Mouse (Mus musculus) kidney, postnatal 0 days (tissue): ENCODE results near the gene Olfr64. TPM values are rescaled to one million over a fixed set of nuclear protein-coding genes. Genes with fewer than 3 reads are reported as not detected.

Source experiments
- ATAC-seq: fragments of 200-750 bp; cut with Nextera tagmentation; replicated peaks from 2 replicates; pipeline ENCODE4 v1.8.0; 2017; ENCODE audit warnings: low read depth, moderate number of reproducible peaks, moderate TSS enrichment, moderate library complexity; ENCODE audit not compliant: low FRiP score
- DNase-seq: peaks from one replicate; pipeline ENCODE4 v3.0.0-alpha.2; 2016; ENCODE audit warnings: low spot score
- H3K27ac ChIP-seq: fragments of 300-500 bp; sonication (generic); 2 replicates; pipeline ENCODE4 v1.5.1; 2014; ENCODE audit warnings: mild to moderate bottlenecking
- H3K27me3 ChIP-seq: fragments of 300-500 bp; sonication (generic); 2 replicates; pipeline ENCODE4 v1.6.1; 2014; ENCODE audit warnings: low read length, mixed read lengths; ENCODE audit not compliant: insufficient read depth
- H3K36me3 ChIP-seq: fragments of 300-500 bp; sonication (generic); 2 replicates; pipeline ENCODE4 v1.6.1; 2014; ENCODE audit warnings: low read length, mixed read lengths; ENCODE audit not compliant: insufficient read depth
- H3K4me1 ChIP-seq: fragments of 300-500 bp; sonication (generic); replicated peaks from 2 replicates; pipeline ENCODE4 v1.6.1; 2014; ENCODE audit warnings: antibody characterized with exemption, low read length, mixed read lengths; ENCODE audit not compliant: insufficient read depth
- H3K4me2 ChIP-seq: fragments of 300-500 bp; sonication (generic); 2 replicates; pipeline ENCODE4 v1.6.1; 2014; ENCODE audit warnings: mild to moderate bottlenecking, low read length, moderate library complexity, mixed read lengths
- H3K4me3 ChIP-seq: fragments of 300-500 bp; sonication (generic); replicated peaks from 2 replicates; pipeline ENCODE4 v1.5.1; 2014; ENCODE audit warnings: low read depth, low read length
- H3K9ac ChIP-seq: fragments of 300-500 bp; sonication (generic); 2 replicates; pipeline ENCODE4 v1.6.1; 2014; ENCODE audit warnings: low read depth, low read length
- H3K9me3 ChIP-seq: fragments of 300-500 bp; sonication (generic); replicated peaks from 2 replicates; pipeline ENCODE4 v1.6.1; 2016; ENCODE audit warnings: low read length, inconsistent platforms, mixed read lengths
- CTCF ChIP-seq: IDR thresholded peaks from 2 replicates; pipeline ENCODE4 v1.5.1; 2016; ENCODE audit warnings: antibody characterized with exemption, low read depth, mild to moderate bottlenecking, moderate library complexity
- WGBS: fragments of 180-500 bp; shearing (Covaris S2); extraction: QIAGEN DNeasy Blood & Tissue Kit; methylation state at CpG from one replicate; pipeline ENCODE4 v1.1.7; 2014; 5-methylcytosine and 5-hydroxymethylcytosine counted together
- polyA plus RNA-seq: library from polyadenylated mRNA; unstranded; fragments of >200 nt; fragmentation: Nextera tagmentation; extraction: Ambion mirVana; gene quantifications from 2 replicates; pipeline ENCODE4 v1.2.1, GENCODE M21; 2015

Olfr64 gene
- polyA plus RNA-seq, 1 experiment from 2014 or later, result not detected

DNA sequence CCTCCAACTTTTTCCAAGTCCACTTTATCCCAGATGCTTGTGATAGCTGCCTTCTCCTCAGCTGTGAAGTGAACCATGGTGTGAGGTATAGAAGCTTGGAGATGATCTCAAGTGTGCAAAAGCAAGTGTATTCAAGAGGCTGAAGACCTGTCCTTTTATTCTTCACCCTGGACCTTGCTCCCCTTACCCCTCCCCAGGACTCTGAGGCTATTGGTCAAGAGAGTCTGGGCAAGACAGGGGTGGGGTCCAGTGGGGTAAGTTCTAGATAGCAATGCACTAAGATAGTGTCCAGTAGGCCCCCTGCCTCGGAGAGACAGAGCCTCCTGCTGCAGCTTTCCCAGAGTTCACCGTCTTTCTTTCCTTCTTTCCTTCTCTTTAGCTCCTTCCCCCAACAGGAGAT, 51.3 kb downstream of the Olfr64 start, which contains the start of gene Hbb-bh1:
Hbb-bh1 (minus strand) TSS at position 131 of the 400 bp plus-strand sequence.
- H3K9ac ChIP-seq, result no peak within 1 kb of the TSS
- no peaks in the 10 kb centered on the region for H3K9me3 ChIP-seq
- 91% methylated on average over 2 of the region's 2 CpGs for WGBS
- TF ChIP-seq CTCF, result no peak
- H3K36me3 ChIP-seq, result no peaks in the 10 kb centered on the region
- H3K4me1 ChIP-seq, result no peaks in the 10 kb centered on the region
- no peak for DNase-seq
- no peak within 1 kb of the TSS for H3K4me2 ChIP-seq
- ATAC-seq, result no peak
- no peak within 1 kb of the TSS for H3K4me3 ChIP-seq
- no peak within 1 kb of the TSS for H3K27ac ChIP-seq
- H3K27me3 ChIP-seq, result no peaks in the 10 kb centered on the region

DNA sequence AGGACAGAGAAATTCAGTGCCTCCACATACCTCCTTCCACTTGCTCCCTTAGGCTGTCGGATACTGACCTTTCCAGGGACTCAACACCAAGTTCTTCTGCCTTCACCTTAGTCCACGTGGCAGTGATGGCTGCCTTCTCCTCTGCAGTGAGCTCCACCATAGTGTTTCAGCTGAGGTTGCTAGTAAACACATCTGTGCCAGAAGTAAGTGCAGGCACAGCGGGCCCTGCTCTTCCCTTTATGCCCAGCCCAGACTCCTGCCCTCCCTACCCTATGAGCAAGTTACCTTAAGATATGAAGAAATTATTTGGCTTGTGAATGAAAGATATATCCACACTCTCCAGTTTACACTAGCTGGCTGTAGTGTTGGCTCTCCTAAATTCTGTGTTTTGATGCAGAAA, 54.0 kb downstream of the Olfr64 start, which contains the start of gene Hbb-bh2:
Hbb-bh2 (minus strand) TSS at position 253 of the 400 bp plus-strand sequence.
- no peak within 1 kb of the TSS for H3K4me2 ChIP-seq
- no peak within 1 kb of the TSS for H3K27ac ChIP-seq
- no peaks in the 10 kb centered on the region for H3K36me3 ChIP-seq
- no peak for DNase-seq
- H3K4me3 ChIP-seq, result no peak within 1 kb of the TSS
- no peaks in the 10 kb centered on the region for H3K4me1 ChIP-seq
- TF ChIP-seq CTCF, result no peak
- no peaks in the 10 kb centered on the region for H3K9me3 ChIP-seq
- ATAC-seq, result no peak
- H3K27me3 ChIP-seq, result no peaks in the 10 kb centered on the region
- 65% methylated on average over 3 of the region's 3 CpGs for WGBS
- no peak within 1 kb of the TSS for H3K9ac ChIP-seq

Other genes starting within 250 kb of the Olfr64 start
- not detected in 2 replicates for gene Olfr623, start 230.8 kb downstream of the Olfr64 start, polyA plus RNA-seq
- 0.01 and 0.04 TPM in 2 replicates for gene Olfr624, start 223.3 kb downstream of the Olfr64 start, polyA plus RNA-seq
- gene Olfr625-ps1, start 211.8 kb downstream of the Olfr64 start, polyA plus RNA-seq, result not detected in 2 replicates
- not detected in 2 replicates for gene Olfr243, start 179.8 kb downstream of the Olfr64 start, polyA plus RNA-seq
- not detected in 2 replicates for gene Olfr628, start 164.1 kb downstream of the Olfr64 start, polyA plus RNA-seq
- not detected in 2 replicates for gene Olfr629, start 149.5 kb downstream of the Olfr64 start, polyA plus RNA-seq
- gene Olfr630, start 137.2 kb downstream of the Olfr64 start, polyA plus RNA-seq, result not detected in 2 replicates
- not detected in 2 replicates for gene Olfr69, start 122.9 kb downstream of the Olfr64 start, polyA plus RNA-seq
- gene Olfr68, start 114.8 kb downstream of the Olfr64 start, polyA plus RNA-seq, result not detected in 2 replicates
- gene Olfr67, start 102.7 kb downstream of the Olfr64 start, polyA plus RNA-seq, result not detected in 2 replicates
- 402 and 408 TPM in 2 replicates for gene Hbb-bt, start 80.5 kb downstream of the Olfr64 start, polyA plus RNA-seq
- gene Hbb-bs, start 66.4 kb downstream of the Olfr64 start, polyA plus RNA-seq, result 1,726 and 1,799 TPM in 2 replicates
- not detected in 2 replicates for gene Hbb-bh2, start 54.0 kb downstream of the Olfr64 start, polyA plus RNA-seq
- gene Hbb-bh1, start 51.3 kb downstream of the Olfr64 start, polyA plus RNA-seq, result not detected in 2 replicates
- gene Hbb-y, start 41.3 kb downstream of the Olfr64 start, polyA plus RNA-seq, result 0.38 and 0.54 TPM in 2 replicates
- gene Olfr66, start 8.2 kb downstream of the Olfr64 start, polyA plus RNA-seq, result not detected in 2 replicates
- not detected in 2 replicates for gene Olfr65, start 9.0 kb upstream of the Olfr64 start, polyA plus RNA-seq
- not detected in 2 replicates for gene Olfr631, start 34.3 kb upstream of the Olfr64 start, polyA plus RNA-seq
- gene Olfr632, start 39.9 kb upstream of the Olfr64 start, polyA plus RNA-seq, result not detected in 2 replicates
- gene Olfr633, start 50.0 kb upstream of the Olfr64 start, polyA plus RNA-seq, result not detected in 2 replicates
- gene Olfr635, start 76.7 kb upstream of the Olfr64 start, polyA plus RNA-seq, result not detected in 2 replicates
- gene Olfr638, start 104.3 kb upstream of the Olfr64 start, polyA plus RNA-seq, result not detected in 2 replicates
- gene Olfr639, start 122.8 kb upstream of the Olfr64 start, polyA plus RNA-seq, result 0.01 TPM in 1 of 2 replicates, not detected in the other
- gene Olfr640, start 131.1 kb upstream of the Olfr64 start, polyA plus RNA-seq, result not detected in 2 replicates
- not detected in 2 replicates for gene Olfr641, start 141.0 kb upstream of the Olfr64 start, polyA plus RNA-seq
- gene Olfr642, start 158.2 kb upstream of the Olfr64 start, polyA plus RNA-seq, result not detected in 2 replicates
- gene 4930516K23Rik, start 167.0 kb upstream of the Olfr64 start, polyA plus RNA-seq, result not detected in 2 replicates
- not detected in 2 replicates for gene Olfr644, start 177.4 kb upstream of the Olfr64 start, polyA plus RNA-seq
- not detected in 2 replicates for gene Olfr645, start 191.0 kb upstream of the Olfr64 start, polyA plus RNA-seq
- not detected in 2 replicates for gene Olfr646, start 210.4 kb upstream of the Olfr64 start, polyA plus RNA-seq
- gene Ubqln5, start 235.3 kb upstream of the Olfr64 start, polyA plus RNA-seq, result not detected in 2 replicates
- not detected in 2 replicates for gene Olfr643, start 242.9 kb upstream of the Olfr64 start, polyA plus RNA-seq
- gene Ubqln3, start 248.8 kb upstream of the Olfr64 start, polyA plus RNA-seq, result not detected in 2 replicates